Comparison of ENCODE assay signal across 13 mouse cellular contexts in the genomic region with DNA sequence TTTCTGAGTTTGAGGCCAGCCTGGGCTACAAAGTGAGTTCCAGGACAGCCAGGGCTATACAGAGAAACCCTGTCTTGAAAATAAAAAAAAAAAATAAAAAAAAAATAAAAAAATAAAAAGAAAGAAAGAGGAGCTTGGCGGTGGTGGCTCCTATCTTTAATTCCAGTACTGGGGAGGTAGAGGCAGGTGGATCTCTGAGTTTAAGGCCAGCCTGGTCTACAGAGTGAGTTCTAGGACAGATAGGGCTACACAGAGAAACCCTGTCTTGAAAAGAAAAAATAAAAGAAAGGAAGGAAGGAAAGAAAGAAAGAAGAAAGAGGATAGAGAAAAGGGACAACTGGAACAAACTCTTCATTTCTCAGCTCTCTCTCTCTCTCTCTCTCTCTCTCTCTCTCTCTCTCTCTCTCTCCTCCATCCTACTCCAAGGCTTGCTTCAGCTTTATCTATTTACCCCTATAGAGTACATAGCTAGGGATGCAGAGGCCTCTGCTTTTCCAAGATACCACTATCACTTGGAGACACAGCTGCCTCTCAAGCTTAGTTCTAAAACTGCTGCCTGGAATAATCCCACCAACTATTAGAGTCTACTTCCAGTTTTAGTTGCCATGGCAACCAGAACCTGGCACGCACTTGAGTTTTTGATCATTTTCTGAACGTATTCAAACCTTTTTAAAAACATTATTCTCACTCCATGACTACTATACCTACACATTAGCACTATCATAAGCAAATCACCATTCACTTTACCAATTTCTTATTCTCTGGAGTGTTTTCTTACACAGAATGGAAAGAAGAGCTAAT.
DNase-seq lines count a peak whose midpoint lies in the region; ATAC-seq lines count a peak whose summit lies in the region.
"Had no signal": no experiment of that assay in that cellular context is flagged by ENCODE, and none has a peak within 500 bp of the region (broad histone marks: within the 10 kb centered on the region; RNA-seq: fewer than 3 reads in every experiment).

No protein-coding gene starts in this region.

- H3K4me2 ChIP-seq in heart, embryonic 11.5 days = no peak overlapping the region
- H3K4me2 ChIP-seq: embryonic facial prominence, embryonic 12.5 days; neural tube, embryonic 12.5 days had no signal

- peak; percentile 98 for ATAC-seq in megakaryocyte-erythroid progenitor cell, adult 5-6 weeks (replicated peaks; ENCODE audit: low FRiP score, low TSS enrichment, poor library complexity, severe bottlenecking)
- ATAC-seq in heart, embryonic 11.5 days (replicated peaks; ENCODE audit: insufficient number of reproducible peaks, low FRiP score, low TSS enrichment) = no peak

- no peak overlapping the region for H3K4me3 ChIP-seq in heart, embryonic 11.5 days (ENCODE audit: low read depth, low read length)
- H3K4me3 ChIP-seq: embryonic facial prominence, embryonic 12.5 days; neural tube, embryonic 12.5 days had no signal

- peak; percentile 29 to 53 for DNase-seq in left cerebral cortex, postnatal 25 days (ENCODE audit: low spot score in 2 of 2)
- DNase-seq in left cerebral cortex, adult 8-10 months (ENCODE audit: low spot score in 2 of 2) = no peak
- peak; percentile 54 for DNase-seq in c-Kit-negative CD71-positive TER-119-positive erythroid progenitor cells, embryonic 14.5 days (ENCODE audit: low read depth, low spot score)
- peak; percentile 37 to 68 for DNase-seq in layer of hippocampus, adult 18-20 months (ENCODE audit: low spot score in 2 of 2)
- DNase-seq in adrenal gland, adult 8-10 months = no peak
- DNase-seq in kidney, adult 9 months = no peak
- DNase-seq: cerebellum, adult 11 months; spleen, adult 18-20 months had no signal

- no peaks in the 10 kb centered on the region for H3K36me3 ChIP-seq in heart, embryonic 11.5 days (ENCODE audit: control insufficient read depth, insufficient read depth, low read length)

- WGBS in heart, embryonic 11.5 days (ENCODE audit: insufficient replicate concordance) = 74% methylated on average over 3 of the region's 3 CpGs

- H3K9me3 ChIP-seq in heart, embryonic 11.5 days (replicated peaks; ENCODE audit: control insufficient read depth, low read length) = no peaks in the 10 kb centered on the region
- H3K9me3 ChIP-seq: embryonic facial prominence, embryonic 12.5 days; neural tube, embryonic 12.5 days had no signal

- H3K9ac ChIP-seq in heart, embryonic 11.5 days (ENCODE audit: low read depth, low read length) = no peak overlapping the region
- H3K9ac ChIP-seq: embryonic facial prominence, embryonic 12.5 days; neural tube, embryonic 12.5 days had no signal

- intact Hi-C loops in left cerebral cortex, postnatal 25 days (cut with DNase I) = loop anchor here (5.0 kb wide), 1 partner anchor 63 kb away; a partner anchor contains a TSS

- H3K27me3 ChIP-seq in heart, embryonic 11.5 days (ENCODE audit: control insufficient read depth, insufficient read depth, low read length) = no peaks in the 10 kb centered on the region
- H3K27me3 ChIP-seq: embryonic facial prominence, embryonic 12.5 days; neural tube, embryonic 12.5 days had no signal

- H3K4me1 ChIP-seq in heart, embryonic 11.5 days (ENCODE audit: control insufficient read depth, insufficient read depth, low read length) = no peaks in the 10 kb centered on the region
- H3K4me1 ChIP-seq: embryonic facial prominence, embryonic 12.5 days; neural tube, embryonic 12.5 days had no signal

- H3K27ac ChIP-seq in heart, embryonic 11.5 days (ENCODE audit: low read depth, low read length) = no peak overlapping the region
- H3K27ac ChIP-seq: embryonic facial prominence, embryonic 12.5 days; macrophage; neural tube, embryonic 12.5 days had no signal

Comparison
In these comparisons a context has a peak if more than half of its experiments do, and no peak if none do; other contexts are left out.
1. DNase-seq: peak in left cerebral cortex, postnatal 25 days (2 of 2), c-Kit-negative CD71-positive TER-119-positive erythroid progenitor cells, embryonic 14.5 days (single experiment) and layer of hippocampus, adult 18-20 months (2 of 2); none in left cerebral cortex, adult 8-10 months (0 of 2), adrenal gland, adult 8-10 months (single experiment) and kidney, adult 9 months (single experiment).